Mouse (Mus musculus) granulocyte monocyte progenitor cell, adult 5-6 weeks (primary cell): ENCODE data around the gene Aloxe3. TPM values are rescaled to one million over a fixed set of nuclear protein-coding genes. Genes with fewer than 3 reads are reported as not detected.

Experiments
- ATAC-seq: replicated peaks from 2 replicates; pipeline ENCODE4 v1.8.0; 2016; ENCODE audit warnings: mild to moderate bottlenecking, moderate TSS enrichment, inconsistent platforms; ENCODE audit not compliant: poor library complexity, severe bottlenecking
- total RNA-seq, 2 experiments: library from RNA; stranded (forward) in 1 of 2; stranded (reverse) in 1 of 2; fragments of 200-712, 200-1000 nt in 1 of 2; fragments of >200 nt in 1 of 2; fragmentation: Nextera tagmentation in 1 of 2; gene quantifications; 2 replicates each; pipeline ENCODE4 v1.2.3; 2014 to 2017

Gene Aloxe3
- total RNA-seq, 2 experiments from 2014 or later = not detected

DNA sequence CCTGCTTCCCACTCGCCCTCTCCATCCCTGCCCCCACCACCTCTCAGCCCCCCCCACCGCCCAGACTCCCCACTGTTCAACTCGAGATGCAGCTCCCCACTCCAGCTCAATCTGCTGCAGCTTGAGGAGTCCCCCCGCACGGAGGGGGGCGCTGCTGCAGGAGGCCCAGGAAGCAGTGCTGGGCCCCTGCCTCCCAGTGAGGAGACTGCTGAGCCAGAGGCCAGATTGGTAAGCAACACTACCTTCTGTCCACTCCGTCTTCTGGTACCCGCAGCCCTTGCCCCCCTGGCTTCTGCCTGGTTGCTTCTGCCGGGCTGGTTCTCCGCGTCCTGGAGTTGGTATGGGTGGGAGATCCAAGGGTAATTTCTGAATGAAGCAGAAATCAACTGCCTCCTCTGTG, 18.9 kb upstream of the Aloxe3 start:
- ATAC-seq = no peak

DNA sequence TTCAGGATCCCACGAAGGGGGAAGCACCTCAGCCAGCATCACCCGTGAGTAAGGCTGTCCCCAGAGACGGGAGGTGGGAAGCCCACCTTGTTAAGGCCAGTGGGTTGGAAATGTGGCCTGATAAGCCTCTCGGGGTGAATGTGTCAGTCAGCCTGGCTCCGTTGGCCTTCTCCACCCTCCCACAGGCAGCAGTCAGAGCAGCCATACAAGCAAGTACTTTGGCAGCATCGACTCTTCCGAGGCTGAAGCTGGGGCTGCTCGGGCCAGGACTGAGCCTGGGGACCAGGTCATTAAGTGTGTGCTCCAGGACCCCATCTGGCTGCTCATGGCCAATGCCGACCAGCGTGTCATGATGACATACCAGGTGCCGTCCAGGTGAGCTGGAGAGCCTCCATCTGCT, 18.0 kb upstream of the Aloxe3 start:
- ATAC-seq = no peak

DNA sequence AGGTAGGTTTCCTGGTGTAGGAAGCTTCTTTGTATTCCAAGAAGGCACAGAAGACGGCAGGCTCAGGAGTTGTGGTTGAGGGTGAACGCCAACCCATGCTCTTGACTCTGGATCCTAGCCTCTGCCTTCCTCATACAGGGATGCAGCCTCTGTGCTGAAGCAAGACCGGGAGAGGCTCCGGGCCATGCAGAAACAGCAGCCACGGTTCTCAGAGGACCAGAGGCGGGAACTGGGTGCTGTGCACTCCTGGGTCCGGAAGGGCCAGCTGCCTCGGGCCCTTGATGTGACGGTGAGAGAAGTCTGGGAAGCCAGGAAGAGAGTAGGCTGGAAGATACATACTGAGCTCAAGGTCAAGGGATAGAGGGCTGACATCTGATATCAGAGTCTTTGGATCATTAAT, 17.5 kb upstream of the Aloxe3 start:
- ATAC-seq = no peak

DNA sequence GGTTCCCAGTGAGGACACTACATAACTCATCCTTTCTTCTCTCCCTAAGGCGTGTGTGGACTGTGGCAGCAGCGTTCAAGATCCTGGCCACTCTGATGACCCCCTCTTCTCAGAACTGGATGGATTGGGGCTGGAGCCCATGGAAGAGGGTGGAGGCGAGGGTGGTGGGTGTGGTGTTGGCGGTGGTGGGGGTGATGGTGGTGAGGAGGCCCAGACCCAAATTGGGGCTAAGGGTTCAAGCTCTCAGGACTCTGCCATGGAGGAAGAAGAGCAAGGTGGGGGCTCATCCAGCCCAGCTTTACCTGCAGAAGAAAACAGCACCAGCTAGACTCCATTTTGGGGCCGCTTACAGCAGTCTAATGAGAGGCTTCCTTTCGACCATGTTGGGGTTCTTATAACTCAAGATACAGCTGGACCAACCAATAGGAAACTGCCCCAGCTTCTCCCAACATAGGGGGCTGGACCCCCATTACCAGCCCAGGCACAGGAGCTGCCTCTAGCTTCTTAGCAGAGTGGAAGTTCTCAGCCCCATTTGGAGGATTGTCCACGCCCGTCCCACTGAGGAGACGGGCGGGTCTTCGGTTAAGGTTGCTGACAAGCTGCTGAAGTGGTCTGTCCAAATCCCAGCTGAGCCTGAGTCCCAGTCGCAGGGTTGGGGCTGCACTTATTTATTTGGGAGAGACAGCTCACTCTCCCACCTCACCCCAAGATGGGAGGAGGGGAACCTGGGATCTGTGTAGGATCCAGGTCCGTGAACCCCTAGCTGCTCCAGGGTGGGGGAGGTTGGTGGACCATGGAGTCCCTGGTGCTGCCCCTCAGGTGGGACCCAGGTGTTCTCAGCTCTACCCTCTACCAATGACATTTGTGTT, 16.4 kb upstream of the Aloxe3 start:
- ATAC-seq = no peak

DNA sequence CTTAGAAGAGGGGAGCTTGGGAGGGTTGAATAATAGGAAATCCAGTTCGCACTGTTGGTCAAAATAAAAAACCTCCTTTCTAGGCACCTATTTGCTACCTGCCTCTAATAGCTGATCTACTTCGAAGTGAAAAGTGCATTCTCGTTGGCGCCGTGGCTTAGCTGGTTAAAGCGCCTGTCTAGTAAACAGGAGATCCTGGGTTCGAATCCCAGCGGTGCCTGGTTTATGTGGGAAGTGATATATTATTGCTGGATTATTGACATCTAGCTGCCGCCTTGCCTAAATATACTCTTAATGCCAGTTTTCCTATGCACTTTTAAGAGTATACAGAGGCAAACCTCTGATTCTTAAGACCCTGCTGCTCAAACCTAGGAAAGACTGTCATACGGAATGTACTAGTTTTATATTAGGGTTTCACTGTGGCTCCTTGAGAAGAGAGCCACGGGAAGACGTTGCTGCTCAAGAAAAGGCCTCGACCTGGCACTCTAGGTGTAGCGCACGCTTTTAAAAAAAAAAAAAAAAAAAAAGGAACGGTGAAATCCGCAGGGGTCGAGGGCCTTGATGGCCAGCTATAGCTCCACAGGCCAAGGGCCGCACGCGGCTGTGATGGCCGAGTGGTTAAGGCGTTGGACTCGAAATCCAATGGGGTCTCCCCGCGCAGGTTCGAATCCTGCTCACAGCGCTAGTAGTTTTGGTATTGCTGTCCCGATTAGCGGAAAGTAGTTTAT, 15.2 kb upstream of the Aloxe3 start:
- peak; percentile 71 for ATAC-seq

DNA sequence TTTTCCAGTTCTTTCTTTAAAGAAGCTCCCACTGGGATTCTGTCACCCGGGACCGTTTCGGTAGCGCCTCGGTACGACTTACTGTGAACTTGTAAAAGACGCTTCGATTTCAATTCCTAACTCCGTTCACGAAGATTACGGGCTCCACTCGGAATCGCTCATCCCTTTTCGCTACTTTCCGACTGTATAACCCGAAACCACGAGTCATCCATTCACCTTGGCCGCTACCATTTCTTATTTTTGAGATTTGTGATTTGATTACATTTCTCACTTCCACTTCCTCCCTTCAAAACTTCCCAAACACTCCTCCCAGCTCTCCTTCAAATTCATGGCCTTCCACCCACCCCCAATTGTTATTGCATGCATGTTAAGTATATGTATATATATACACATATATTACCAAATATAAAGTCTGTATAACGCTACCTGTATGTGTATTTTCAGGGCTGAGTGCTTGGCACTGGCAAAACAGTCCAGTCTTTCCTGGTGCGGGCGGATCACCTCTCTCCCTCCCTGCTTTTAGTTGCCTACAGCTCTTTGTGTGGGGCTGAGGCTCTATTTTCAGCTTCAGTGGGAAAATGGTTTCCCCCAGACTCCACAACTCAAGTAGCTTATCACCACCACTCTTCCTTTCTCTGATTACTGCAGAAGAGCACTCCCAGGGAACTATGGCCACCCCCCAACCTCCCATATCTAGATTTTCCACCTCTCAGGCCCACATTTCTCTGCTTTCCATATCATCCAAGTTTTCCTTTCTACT, 14.5 kb upstream of the Aloxe3 start:
- ATAC-seq = no peak

DNA sequence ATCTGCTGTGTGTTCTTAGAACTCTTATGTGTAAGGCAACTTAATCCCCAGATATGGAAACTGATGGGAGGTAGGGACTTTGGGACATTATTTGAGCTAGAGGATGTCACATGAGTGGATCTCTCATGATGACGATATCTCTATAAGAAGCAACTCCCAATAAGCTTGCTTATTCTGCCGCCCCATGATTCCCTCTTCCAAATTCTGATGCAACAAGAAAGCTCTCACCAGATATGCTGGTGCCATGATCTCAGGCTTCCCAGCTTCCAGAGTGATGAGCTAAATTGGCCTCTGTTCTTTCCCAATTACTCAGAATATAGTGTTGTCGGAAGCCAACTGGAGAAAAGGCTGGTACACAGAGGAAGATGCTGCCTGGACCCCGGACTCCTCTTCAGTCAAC, 13.8 kb upstream of the Aloxe3 start:
- no peak for ATAC-seq

DNA sequence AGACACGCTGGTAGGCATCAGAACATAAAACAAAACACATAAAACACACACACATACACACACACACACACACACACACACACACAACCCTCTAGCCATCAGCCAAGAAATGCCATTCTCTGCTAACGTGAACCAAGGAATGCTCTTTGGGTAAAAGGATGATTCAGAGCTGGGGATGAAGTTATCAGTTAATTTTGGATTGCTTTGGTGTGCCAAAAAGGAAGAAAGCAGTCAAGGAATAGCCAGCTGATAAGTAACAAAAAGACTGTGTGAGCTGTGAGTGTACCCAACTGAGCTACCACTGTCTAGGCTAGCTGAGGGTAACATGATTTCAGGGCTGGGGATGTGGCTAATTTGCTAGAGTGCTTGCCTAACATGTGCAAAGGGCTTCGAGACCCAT, 11.7 kb upstream of the Aloxe3 start:
- no peak for ATAC-seq

DNA sequence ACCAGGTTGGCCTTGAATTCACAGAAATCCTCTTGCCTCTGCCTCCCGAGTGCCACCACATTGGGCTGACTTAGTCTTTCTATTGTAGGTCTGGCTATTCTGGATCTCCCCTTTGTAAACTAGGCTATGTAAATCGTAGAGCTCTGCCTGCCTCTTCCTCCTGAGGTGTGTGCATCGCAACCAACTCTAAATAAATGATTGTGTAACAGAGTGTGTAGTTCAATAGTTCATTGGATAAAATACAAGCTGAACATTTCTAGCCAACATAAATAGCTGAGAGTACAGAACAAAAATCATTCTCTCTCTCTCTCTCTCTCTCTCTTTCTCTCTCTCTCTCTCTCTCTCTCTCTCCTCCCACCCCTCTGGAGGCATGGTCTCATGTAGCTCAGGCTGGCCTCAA, 11.1 kb upstream of the Aloxe3 start:
- no peak for ATAC-seq

DNA sequence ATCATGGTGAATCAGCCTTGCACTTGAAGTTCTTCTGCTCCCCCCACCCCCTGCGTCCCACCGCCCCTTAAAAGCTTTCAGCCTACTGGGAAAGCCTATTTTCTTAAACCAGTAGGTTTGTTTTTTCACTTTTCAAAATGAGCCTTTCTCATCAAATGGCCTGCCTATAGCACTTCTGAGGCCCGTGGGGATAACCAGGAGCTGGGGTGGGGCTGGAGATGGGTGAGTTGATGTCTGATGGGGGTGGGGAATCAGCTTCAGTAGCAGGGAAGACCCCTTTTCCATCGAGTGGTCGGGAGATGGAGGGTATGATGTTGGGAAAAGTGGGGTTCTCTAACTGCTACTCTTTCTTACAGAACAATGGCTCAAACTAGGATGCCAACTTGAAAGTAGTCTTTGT, 8.9 kb upstream of the Aloxe3 start:
- ATAC-seq = no peak

DNA sequence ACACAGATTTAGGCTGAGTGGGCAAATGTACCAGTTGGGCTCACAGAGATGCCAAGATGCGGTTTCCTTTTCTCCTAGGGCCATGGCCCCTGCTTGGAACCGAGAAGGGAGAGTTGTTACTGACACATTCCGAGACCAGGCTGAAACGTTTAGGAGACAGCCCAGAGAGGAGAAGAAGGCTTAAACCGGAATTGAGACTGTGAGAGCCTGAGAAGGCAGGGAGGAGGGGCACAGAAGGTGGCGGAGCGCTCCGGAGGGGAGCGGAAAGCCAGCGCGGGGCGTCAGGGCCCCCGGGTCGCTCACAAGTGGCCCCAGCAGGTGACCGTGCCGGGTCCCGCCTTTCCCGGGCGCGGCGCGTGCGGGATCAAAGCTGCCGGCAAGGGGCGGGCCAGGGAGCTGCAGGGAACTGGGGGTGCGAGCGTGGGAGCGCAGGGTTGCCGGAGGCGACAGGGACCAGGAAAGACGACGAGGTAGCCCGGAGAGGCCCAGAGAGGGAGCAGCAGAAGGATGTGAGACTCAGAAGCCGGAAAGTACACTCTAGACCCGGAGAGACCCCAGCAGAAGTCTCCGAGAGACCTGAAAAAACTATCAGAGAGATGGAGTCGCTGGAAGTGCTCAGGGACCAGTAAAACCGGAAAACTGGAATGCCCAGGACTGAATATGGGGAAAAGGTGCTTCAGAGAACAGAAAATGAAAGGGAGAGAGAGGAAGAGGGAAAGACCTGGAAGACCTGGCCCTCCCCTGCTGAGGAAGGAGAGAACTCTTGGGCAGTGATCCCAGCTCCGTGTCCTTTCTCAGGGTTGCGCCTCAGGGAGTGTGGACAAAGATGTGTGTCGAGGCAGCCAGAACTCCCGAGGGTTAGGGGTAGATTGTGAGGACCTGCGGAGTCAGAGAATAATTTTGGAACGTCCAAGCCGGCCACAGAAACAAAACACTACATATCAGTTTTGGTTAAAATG, 7.7 kb upstream of the Aloxe3 start:
- ATAC-seq = peak; percentile 33

DNA sequence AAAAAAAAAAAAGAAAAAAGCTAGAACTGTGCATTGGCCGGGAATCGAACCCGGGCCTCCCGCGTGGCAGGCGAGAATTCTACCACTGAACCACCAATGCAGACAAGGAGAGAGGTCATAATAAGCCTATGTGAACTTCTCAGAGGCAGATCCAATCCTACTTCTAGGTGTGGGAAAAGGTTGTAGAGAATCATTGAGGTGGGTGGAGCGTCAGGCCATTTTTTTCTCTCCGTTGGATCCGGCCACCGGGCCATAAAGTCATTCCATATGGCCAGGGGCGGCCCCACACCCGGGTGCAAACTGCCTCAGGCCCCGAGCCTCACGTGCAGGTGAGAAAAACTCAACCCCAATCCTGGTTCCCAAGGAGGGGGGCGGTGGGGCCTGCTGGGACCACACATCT, 6.9 kb upstream of the Aloxe3 start:
- ATAC-seq = 0 out of 2 replicates have a peak, but pooled peaks have one; percentile 10

DNA sequence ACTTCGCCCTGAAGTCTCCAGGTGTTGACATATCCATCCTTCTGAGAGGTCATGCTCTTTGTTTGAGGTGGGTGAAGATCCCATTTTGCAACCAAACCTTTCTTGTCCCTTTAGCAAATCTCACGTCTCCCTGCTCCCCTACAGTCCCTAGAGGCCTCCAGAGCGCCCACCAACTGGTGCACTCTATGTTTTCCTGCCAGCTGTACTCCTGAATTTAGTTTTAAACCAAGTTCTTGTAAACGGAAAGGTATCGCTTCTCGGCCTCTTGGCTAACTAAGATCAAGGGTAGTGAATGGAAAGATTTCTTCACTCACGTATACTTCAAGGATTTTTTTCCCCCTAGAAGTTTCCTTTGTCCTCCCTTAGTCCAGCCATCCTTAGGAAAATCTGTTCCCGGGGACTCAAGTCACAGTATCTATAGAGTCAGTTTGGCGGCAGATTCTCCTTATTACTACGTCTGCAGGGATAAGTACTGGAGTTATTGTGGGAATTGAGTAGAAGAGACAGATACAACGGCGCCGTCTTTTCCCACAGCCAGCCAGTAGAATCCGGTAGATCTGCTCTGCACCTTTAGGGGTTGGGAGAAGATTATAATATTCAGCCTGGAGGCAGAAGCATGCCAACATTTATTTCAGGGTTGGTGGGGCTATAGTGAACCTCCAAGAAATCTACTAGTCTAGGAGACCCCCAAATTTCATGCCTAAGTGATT, 6.1 kb upstream of the Aloxe3 start:
- ATAC-seq = no peak

DNA sequence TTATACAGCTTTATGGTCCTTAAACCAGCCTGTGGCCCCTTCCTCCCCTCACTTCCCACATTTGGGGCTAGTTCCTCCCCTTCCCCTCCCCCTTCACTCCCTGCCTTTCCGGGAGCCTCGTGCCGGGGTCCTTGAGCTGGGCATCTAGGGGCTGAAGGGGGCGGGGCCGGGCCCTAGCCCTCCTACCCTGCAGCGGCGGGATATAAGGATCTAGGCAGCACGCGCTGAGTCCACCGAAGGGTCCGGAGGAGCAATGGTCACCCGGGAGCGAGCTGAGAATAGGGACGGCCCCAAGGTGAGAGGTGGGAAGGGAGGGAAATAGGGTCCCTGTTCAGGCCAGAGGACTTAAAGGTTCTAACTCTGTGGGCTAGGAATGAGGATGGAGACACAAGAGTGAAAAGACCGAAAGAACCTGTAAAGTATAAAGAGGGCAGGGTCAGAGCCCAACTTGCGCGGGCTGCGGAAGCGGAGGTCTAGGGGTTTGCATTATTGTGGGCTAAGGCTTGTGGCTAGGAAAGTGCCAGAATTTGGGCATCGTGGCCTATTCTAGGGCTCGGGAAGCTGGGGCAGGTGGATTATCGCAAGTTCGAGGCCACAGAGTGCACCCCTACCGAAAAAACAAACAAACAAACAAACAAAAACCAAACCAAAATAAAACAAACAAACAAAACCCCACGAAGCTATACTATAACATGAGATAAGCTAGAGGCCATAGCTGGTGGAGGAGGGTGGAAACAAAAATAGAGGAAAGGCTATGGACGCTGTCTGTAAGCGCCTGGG, 5.3 kb upstream of the Aloxe3 start, which contains the start of gene Hes7:
Hes7 (plus strand) TSS at position 184 of the 780 bp plus-strand sequence.
- ATAC-seq = peak; percentile 2; the same call in 1 of the 2 replicates

DNA sequence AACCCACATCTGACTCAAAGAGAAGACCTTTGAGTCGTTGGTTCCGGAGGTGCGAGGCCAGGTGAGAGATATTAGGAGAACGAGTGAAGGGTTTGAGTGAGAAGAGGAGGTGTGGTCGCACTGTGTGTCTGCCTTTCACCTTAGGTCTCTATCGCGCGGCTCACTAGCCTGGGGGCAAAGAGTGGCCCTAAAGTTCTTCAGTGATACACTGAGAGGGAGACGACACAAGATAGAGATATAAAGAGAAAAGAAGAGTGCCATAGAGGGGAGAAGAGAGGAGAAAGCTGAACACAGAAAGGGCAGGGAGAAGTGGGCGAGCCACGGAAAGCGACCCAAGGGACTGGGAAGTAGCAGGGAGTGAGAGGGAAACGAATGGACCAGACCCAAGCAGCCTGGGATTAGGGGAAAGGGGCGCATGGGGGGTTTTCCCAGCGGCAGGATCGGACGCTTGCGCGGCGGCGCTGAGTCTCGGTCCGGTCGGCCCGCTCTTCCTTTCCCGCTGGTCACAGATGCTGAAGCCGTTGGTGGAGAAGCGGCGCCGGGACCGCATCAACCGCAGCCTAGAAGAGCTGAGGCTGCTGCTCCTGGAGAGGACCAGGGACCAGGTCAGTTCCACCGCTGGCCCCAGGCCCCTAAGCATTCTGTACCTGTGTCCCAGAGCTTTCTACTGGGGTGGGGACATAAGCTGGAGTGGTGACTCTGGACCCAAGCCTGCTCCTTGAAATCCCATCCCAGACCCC, 4.5 kb upstream of the Aloxe3 start:
- ATAC-seq = no peak

DNA sequence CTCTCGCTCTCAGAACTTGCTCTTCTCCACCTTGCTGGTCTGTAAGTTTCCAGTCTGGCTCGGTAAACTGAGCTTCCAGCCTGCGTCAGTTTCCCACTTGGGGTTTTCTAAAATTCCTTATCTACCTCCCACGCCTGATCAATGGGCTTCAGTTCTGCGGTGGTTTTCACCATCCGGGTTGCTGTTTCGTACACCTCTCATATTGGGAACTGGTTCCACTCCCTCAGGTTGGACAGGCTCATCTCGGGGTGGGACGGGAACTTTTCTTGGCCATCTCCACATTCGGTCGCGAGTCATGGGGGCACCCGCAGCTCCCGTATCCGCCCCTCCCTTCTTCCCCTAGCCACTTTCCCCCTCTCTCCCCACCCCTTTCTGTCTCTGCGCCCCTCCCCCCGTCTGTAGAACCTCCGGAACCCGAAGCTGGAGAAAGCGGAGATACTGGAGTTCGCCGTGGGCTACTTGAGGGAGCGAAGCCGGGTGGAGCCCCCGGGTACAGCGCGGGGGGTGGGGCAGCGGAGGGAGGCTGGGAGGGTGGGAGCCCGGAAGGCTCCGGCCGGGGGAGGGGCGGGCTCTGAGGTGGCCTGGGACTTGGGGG, 3.9 kb upstream of the Aloxe3 start:
- no peak for ATAC-seq

DNA sequence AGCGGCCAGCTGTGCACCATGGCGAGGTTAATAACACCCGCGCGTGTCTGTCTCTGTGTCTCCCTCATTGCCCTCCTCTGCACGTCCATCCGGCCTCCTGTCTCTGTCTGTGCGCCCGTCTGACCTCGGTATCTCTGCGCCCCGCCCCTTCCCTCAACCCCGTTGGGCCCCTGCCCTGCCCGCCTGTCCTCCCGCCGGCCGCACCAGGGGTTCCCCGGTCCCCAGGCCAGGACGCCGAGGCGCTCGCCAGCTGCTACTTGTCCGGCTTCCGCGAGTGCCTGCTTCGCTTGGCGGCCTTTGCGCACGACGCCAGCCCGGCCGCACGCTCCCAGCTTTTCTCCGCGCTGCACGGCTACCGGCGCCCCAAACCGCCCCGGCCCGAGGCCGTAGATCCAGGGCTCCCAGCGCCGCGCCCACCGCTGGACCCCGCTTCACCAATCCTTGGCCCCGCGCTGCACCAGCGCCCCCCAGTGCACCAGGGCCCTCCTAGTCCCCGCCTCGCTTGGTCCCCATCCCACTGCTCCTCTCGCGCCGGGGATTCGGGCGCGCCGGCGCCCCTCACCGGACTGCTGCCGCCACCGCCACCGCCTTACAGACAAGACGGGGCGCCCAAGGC, 3.3 kb upstream of the Aloxe3 start, which contains the start of gene 9130213A22Rik:
9130213A22Rik (minus strand) TSS at position 254 of the 616 bp plus-strand sequence.
- peak; percentile 47 for ATAC-seq
